Mouse (Mus musculus) adrenal gland (tissue): ENCODE measurements around the gene Cyp4a12a.
"Not testable (repeated sequence)": the region's sequence is repeated elsewhere in the genome, so short reads cannot be mapped to it uniquely, and the experiment has no call there.

Experiments used
- intact Hi-C: fragments of 180-260 bp; cut with DNase I; formaldehyde crosslinking; loops from one replicate; pipeline ENCODE4 v1.15.1; 2025
- long read RNA-seq, 2 experiments: library from polyadenylated mRNA; unstranded; transcript quantifications; one replicate each; pipeline ENCODE4 v2.0.0; 2020; ENCODE audit warnings: borderline replicate concordance in 1 of 2; ENCODE audit not compliant: insufficient replicate concordance in 1 of 2

Gene Cyp4a12a
- long read RNA-seq, experiment 1, result 0 reads
- long read RNA-seq, experiment 2, result 0 reads

- intact Hi-C loops, result not testable (repeated sequence)
Observed at GRCm38 (mm10) chr4:115298746-115299145, at the start of gene Cyp4a12a. Gene Cyp4a12a, plus strand, starts transcription at chr4:115299046.

GRCm38 (mm10) chr4:115264687-115265569 lies 33.9 kb upstream of the Cyp4a12a start:
- intact Hi-C loops, result not testable (repeated sequence)

- intact Hi-C loops, result not testable (repeated sequence)
Observed at GRCm38 (mm10) chr4:115278215-115278982, 20.4 kb upstream of the Cyp4a12a start.

GRCm38 (mm10) chr4:115280342-115280741 lies 18.5 kb upstream of the Cyp4a12a start:
- intact Hi-C loops, result no loop called here

GRCm38 (mm10) chr4:115280779-115281178 lies 18.1 kb upstream of the Cyp4a12a start:
- intact Hi-C loops, result not testable (repeated sequence)

- intact Hi-C loops, result not testable (repeated sequence)
Observed at GRCm38 (mm10) chr4:115281231-115281767, 17.5 kb upstream of the Cyp4a12a start.

GRCm38 (mm10) chr4:115325722-115326121 lies 26.9 kb downstream of the Cyp4a12a start:
- intact Hi-C loops, result not testable (repeated sequence)

GRCm38 (mm10) chr4:115365624-115366023 lies 66.8 kb downstream of the Cyp4a12a start:
- intact Hi-C loops, result loop anchor here (10.0 kb wide), 1 partner anchor 339 kb away; no protein-coding TSS in a partner anchor

GRCm38 (mm10) chr4:115368067-115368466 lies 69.2 kb downstream of the Cyp4a12a start:
- intact Hi-C loops, result loop anchor here (10.0 kb wide), 1 partner anchor 337 kb away; no protein-coding TSS in a partner anchor
